Mouse (Mus musculus) embryonic fibroblast, embryonic 13.5 days (primary cell): ENCODE data around the gene Nyx.

Source experiments
- CTCF ChIP-seq: IDR thresholded peaks from 2 replicates; pipeline ENCODE4 v1.5.1; 2011; ENCODE audit warnings: mild to moderate bottlenecking, control low read depth, low read length, moderate library complexity, borderline replicate concordance; ENCODE audit not compliant: insufficient read depth
- POLR2A ChIP-seq: IDR thresholded peaks from 2 replicates; pipeline ENCODE4 v1.6.1; 2011; ENCODE audit warnings: low read depth, mild to moderate bottlenecking, control low read depth, low read length, moderate library complexity

DNA sequence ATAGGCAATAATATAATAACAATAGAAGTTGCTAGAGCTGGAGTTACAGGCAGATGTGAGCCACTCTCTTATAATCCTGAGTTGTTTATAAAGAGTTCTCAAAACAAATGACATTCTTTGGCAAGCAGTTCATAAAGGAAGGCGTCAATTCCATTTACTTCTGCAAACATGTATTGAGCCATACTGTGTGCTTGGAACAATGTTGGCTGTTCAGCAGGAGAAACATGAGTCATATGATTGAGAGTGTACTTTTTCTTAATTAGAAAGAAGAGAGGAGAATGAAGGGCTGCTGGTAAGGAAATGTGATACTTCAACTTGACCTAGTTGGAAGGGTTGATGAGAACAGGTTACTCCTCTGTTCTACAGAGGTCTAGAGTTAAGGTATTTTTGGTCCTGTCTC, 16.7 kb downstream of the Nyx start:
- TF ChIP-seq CTCF (no peak), POLR2A (no peak)
